In genomic region chr6:13677818-13678282, GRCm38 (mm10) we compare ENCODE assay signal across 7 mouse cellular contexts. TPM values are rescaled to one million over a fixed set of nuclear protein-coding genes. Genes with fewer than 3 reads are reported as not detected.
DNase-seq lines count a peak whose midpoint lies in the region; ATAC-seq lines count a peak whose summit lies in the region.

Gene Bmt2 (minus strand): TSS chr6:13677966.

- WGBS in intestine, embryonic 16.5 days, result 0% methylated on average over 33 of the region's 37 CpGs
- WGBS in midbrain, embryonic 11.5 days, result under 1% methylated on average over 37 of the region's 37 CpGs

- no peaks in the 10 kb centered on the region for H3K27me3 ChIP-seq in intestine, embryonic 16.5 days (replicated peaks; ENCODE audit: control insufficient read depth, insufficient read depth, low read length)
- no peaks in the 10 kb centered on the region for H3K27me3 ChIP-seq in midbrain, embryonic 11.5 days (ENCODE audit: control insufficient read depth, insufficient read depth, low read length)

- intact Hi-C loops in left cerebral cortex, postnatal 36 days (cut with DNase I), result loop anchor here (5.0 to 10.0 kb wide), 2 partner anchors 71 to 383 kb away; partner anchors contain the start of gene Tmem168

- no peaks in the 10 kb centered on the region for H3K36me3 ChIP-seq in intestine, embryonic 16.5 days (ENCODE audit: control insufficient read depth, insufficient read depth, low read length)
- no peaks in the 10 kb centered on the region for H3K36me3 ChIP-seq in midbrain, embryonic 11.5 days (ENCODE audit: control insufficient read depth, insufficient read depth, low read length)

- peak within 1 kb of the TSS; percentile 94 for H3K4me3 ChIP-seq in intestine, embryonic 16.5 days (ENCODE audit: low read length)
- H3K4me3 ChIP-seq in midbrain, embryonic 11.5 days (ENCODE audit: low read depth, low read length), result peak within 1 kb of the TSS; percentile 87

- peak; percentile 99 for DNase-seq in adrenal gland, adult 8-10 months
- peak; percentile 97 for DNase-seq in embryo, embryonic 9.5 days (ENCODE audit: extremely low spot score)
- DNase-seq in gastrocnemius, postnatal 4 days (ENCODE audit: low spot score in 2 of 2), result peak; percentile 98 to 99
- peak; percentile 99 for DNase-seq in left cerebral cortex, postnatal 36 days (ENCODE audit: low spot score in 2 of 2)
- peak; percentile 98 for DNase-seq in midbrain, embryonic 11.5 days (ENCODE audit: low spot score, missing footprints)
- peak; percentile 97 for DNase-seq in skeletal muscle tissue, adult 2 months (ENCODE audit: low read depth, low spot score)

- peak; percentile 100 for ATAC-seq in intestine, embryonic 16.5 days
- peak; percentile 98 for ATAC-seq in midbrain, embryonic 11.5 days (ENCODE audit: low FRiP score)

- peak within 1 kb of the TSS; percentile 93 for H3K27ac ChIP-seq in intestine, embryonic 16.5 days (ENCODE audit: low read length)
- peak within 1 kb of the TSS; percentile 89 for H3K27ac ChIP-seq in midbrain, embryonic 11.5 days (ENCODE audit: low read depth, low read length)

- H3K9ac ChIP-seq in intestine, embryonic 16.5 days (ENCODE audit: low read depth, low read length), result peak within 1 kb of the TSS; percentile 98
- peak within 1 kb of the TSS; percentile 92 for H3K9ac ChIP-seq in midbrain, embryonic 11.5 days (ENCODE audit: low read length)

- no peaks in the 10 kb centered on the region for H3K9me3 ChIP-seq in intestine, embryonic 16.5 days (ENCODE audit: control insufficient read depth, low read length)
- H3K9me3 ChIP-seq in midbrain, embryonic 11.5 days (ENCODE audit: control insufficient read depth, low read length), result no peaks in the 10 kb centered on the region

- no peaks in the 10 kb centered on the region; the same call in 1 of the 2 replicates for H3K4me1 ChIP-seq in intestine, embryonic 16.5 days (ENCODE audit: control insufficient read depth, insufficient read depth, low read length)
- peaks cover 7% of the 10 kb centered on the region; the same call in 1 of the 2 replicates for H3K4me1 ChIP-seq in midbrain, embryonic 11.5 days (ENCODE audit: control insufficient read depth, insufficient read depth, low read length)

- peak within 1 kb of the TSS; percentile 86 for H3K4me2 ChIP-seq in intestine, embryonic 16.5 days (ENCODE audit: low read depth, low read length)
- H3K4me2 ChIP-seq in midbrain, embryonic 11.5 days, result peak within 1 kb of the TSS; percentile 84

RNA-seq across cellular contexts. Expression of gene Bmt2, which starts in this region (rescaled TPM):
- 10 to 100 TPM; 12.2 to 15.0 (median 14.4) TPM for total RNA-seq in adrenal gland, adult 8-10 months (2022)
- 1 to 10 TPM; 8.9 to 9.5 TPM for total RNA-seq in gastrocnemius, postnatal 4 days (2021)
- 4.6 and 9.2 TPM in 2 replicates for polyA plus RNA-seq in intestine, embryonic 16.5 days (2015; fragmentation: Nextera tagmentation; extraction: Ambion mirVana)
- 10 to 100 TPM; 23.8 to 28.2 TPM for total RNA-seq in left cerebral cortex, postnatal 36 days (2021)
- polyA plus RNA-seq in midbrain, embryonic 11.5 days (2014; fragmentation: Nextera tagmentation; extraction: Ambion mirVana), result 26.5 and 29.1 TPM in 2 replicates

Comparison
In these comparisons a context has a peak if more than half of its experiments do, and no peak if none do; other contexts are left out.
1. Peak in every context shown above with its lines: DNase-seq, ATAC-seq, H3K4me3 ChIP-seq and H3K27ac ChIP-seq.